Mouse (Mus musculus) stomach, postnatal 0 days (tissue): Measurements from ENCODE around the gene Ulk4.

Source experiments
- CTCF ChIP-seq: IDR thresholded peaks from 2 replicates; pipeline ENCODE4 v1.5.1; 2016; ENCODE audit warnings: antibody characterized with exemption, low read depth, mild to moderate bottlenecking, moderate library complexity
- EP300 ChIP-seq: optimal IDR thresholded peaks from 2 replicates; pipeline ENCODE3; 2016; ENCODE audit warnings: antibody characterized with exemption

DNA sequence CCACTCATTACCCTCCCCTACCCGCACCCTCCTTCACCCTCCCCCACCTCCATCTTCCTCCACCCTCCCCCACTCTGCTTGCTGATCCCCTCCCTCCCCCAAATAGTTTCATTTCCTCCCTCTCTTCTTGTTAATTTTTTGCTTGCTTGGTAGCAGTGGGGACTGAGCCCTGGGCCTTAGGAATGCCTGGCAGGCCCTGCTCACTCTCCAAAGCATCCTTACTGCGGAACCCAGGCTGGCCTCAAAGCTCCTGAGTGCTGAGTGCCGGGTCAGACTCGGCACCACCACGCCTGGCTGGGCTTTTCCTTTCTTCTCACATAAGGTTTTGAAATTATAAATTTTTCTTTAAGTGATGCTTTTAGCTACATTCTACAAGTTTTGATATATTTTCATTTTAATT lies 221.0 kb downstream of the Ulk4 start:
- TF ChIP-seq CTCF (no peak), EP300 (no peak)
